Mouse (Mus musculus) lung, adult 2 months (tissue): Measurements from ENCODE around the gene Apex1.

Experiments used
- CTCF ChIP-seq: fragments of 200-500 bp; IDR thresholded peaks from 2 replicates; pipeline ENCODE4 v1.5.1; 2011; ENCODE audit warnings: mild to moderate bottlenecking, low read length, control low read depth; ENCODE audit not compliant: insufficient read depth
- POLR2A ChIP-seq: fragments of 200-500 bp; IDR thresholded peaks from 2 replicates; pipeline ENCODE4 v1.6.1; 2011; ENCODE audit warnings: low read depth, mild to moderate bottlenecking, control low read depth, low read length, borderline replicate concordance; ENCODE audit errors: extremely low read depth

- peak; percentile 84; the same call in 1 of the 2 replicates for TF ChIP-seq POLR2A
- no peak for TF ChIP-seq CTCF
These were observed at the start of gene Apex1, which contains the start of gene Osgep for GRCm38 (mm10) chr14:50924281-50925064.
